11 mouse cellular contexts compared by ENCODE assay signal in the genomic region with DNA sequence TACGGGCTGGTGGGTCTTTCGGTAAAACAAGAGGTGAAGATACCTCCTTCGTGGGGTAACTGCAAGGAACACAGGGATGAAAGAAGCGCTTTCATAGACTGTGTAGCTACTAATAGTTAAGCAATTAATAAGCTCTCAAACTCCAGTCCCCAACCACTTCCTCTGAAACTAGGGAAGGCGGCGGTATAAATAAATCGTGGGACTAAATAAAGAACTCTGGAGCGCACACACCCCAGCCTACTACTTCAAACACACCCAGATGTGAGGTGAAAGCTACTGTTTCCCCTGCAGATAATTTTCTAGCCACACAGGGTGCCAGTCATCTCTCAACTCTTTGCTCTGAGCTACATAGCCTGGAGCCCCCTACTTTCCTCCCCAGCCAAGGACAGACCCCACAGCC. TPM values are rescaled to one million over a fixed set of nuclear protein-coding genes. Genes with fewer than 3 reads are reported as not detected.
DNase-seq lines count a peak whose midpoint lies in the region; ATAC-seq lines count a peak whose summit lies in the region.
"Had no signal": no experiment of that assay in that cellular context is flagged by ENCODE, and none has a peak within 500 bp of the region (broad histone marks: within the 10 kb centered on the region; RNA-seq: fewer than 3 reads in every experiment).

No protein-coding gene starts in this region.

- no peaks in the 10 kb centered on the region for H3K9me3 ChIP-seq in heart, embryonic 16.5 days (replicated peaks; ENCODE audit: control insufficient read depth, low read length)
- H3K9me3 ChIP-seq in midbrain, embryonic 12.5 days, result no peaks in the 10 kb centered on the region

- H3K36me3 ChIP-seq in heart, embryonic 16.5 days (ENCODE audit: control insufficient read depth, insufficient read depth), result 0 out of 2 replicates have a peak, but pooled peaks cover 7% of the 10 kb centered on the region
- H3K36me3 ChIP-seq in midbrain, embryonic 12.5 days, result peaks cover 30% of the 10 kb centered on the region

- H3K4me3 ChIP-seq in heart, embryonic 16.5 days (ENCODE audit: low read length), result no peak overlapping the region
- peak overlapping the region; percentile 24 for H3K4me3 ChIP-seq in midbrain, embryonic 12.5 days

- H3K27ac ChIP-seq in heart, embryonic 16.5 days (ENCODE audit: low read length), result peak overlapping the region; percentile 19
- peak overlapping the region; percentile 99 for H3K27ac ChIP-seq in midbrain, embryonic 12.5 days (replicated peaks)

- H3K27me3 ChIP-seq in heart, embryonic 16.5 days (ENCODE audit: control insufficient read depth, insufficient read depth, low read length), result no peaks in the 10 kb centered on the region
- no peaks in the 10 kb centered on the region for H3K27me3 ChIP-seq in midbrain, embryonic 12.5 days

- peaks cover 20% of the 10 kb centered on the region for H3K4me1 ChIP-seq in heart, embryonic 16.5 days (ENCODE audit: control insufficient read depth, insufficient read depth, low read length)
- peaks cover 90% of the 10 kb centered on the region for H3K4me1 ChIP-seq in midbrain, embryonic 12.5 days

- ATAC-seq in heart, embryonic 16.5 days (replicated peaks; ENCODE audit: extremely low read depth, insufficient read depth, low FRiP score), result no peak
- ATAC-seq in activated CD4-positive, CD25-positive, alpha-beta regulatory T cell, adult 4 months, result peak; percentile 13
- ATAC-seq in granulocyte monocyte progenitor cell, adult 5-6 weeks (replicated peaks; ENCODE audit: poor library complexity, severe bottlenecking), result peak; percentile 72
- no peak for ATAC-seq in midbrain, embryonic 12.5 days (ENCODE audit: low FRiP score, low read depth)

- H3K9ac ChIP-seq in heart, embryonic 16.5 days (ENCODE audit: low read length), result 0 out of 2 replicates have a peak overlapping the region, but pooled peaks have one; percentile 0
- H3K9ac ChIP-seq in midbrain, embryonic 12.5 days (replicated peaks), result peak overlapping the region; percentile 55

- intact Hi-C loops in heart, postnatal 14 days (cut with DNase I), result no loop called here

- 51% methylated on average over 8 of the region's 8 CpGs for WGBS in heart, embryonic 16.5 days
- 53% methylated on average over 8 of the region's 8 CpGs for WGBS in midbrain, embryonic 12.5 days

- peak overlapping the region; percentile 44 for H3K4me2 ChIP-seq in heart, embryonic 16.5 days (ENCODE audit: low read depth, low read length)
- H3K4me2 ChIP-seq in midbrain, embryonic 12.5 days (replicated peaks), result peak overlapping the region; percentile 54

- no peak for DNase-seq in heart, postnatal 14 days
- DNase-seq in cerebellum, postnatal 14 days, result no peak
- DNase-seq in MN1 (ENCODE audit: low spot score), result no peak
- no peak for DNase-seq in kidney, adult 9 months

RNA-seq across cellular contexts. Expression of gene Vangl2, which starts 12.2 kb away (rescaled TPM):
- polyA plus RNA-seq in heart, embryonic 16.5 days (2015; fragmentation: Nextera tagmentation; extraction: Ambion mirVana), result 7.3 and 7.5 TPM in 2 replicates
- 1 to 10 TPM; 4.3 to 5.9 TPM for total RNA-seq in heart, postnatal 14 days (2021)
- polyA plus RNA-seq in activated CD4-positive, CD25-positive, alpha-beta regulatory T cell, adult 4 months (2017; shearing (Covaris generic)), result 1 to 10 TPM in 1 of 2 experiments, under 1 TPM in 1; 0.62 to 1.0 TPM
- 3.0 and 6.3 TPM in 2 replicates for total RNA-seq in granulocyte monocyte progenitor cell, adult 5-6 weeks (2014; fragmentation: Nextera tagmentation)
- 1.5 and 2.5 TPM in 2 replicates for total RNA-seq in granulocyte monocyte progenitor cell, adult 5-6 weeks (2017)
- 56.9 and 60.9 TPM in 2 replicates for polyA plus RNA-seq in midbrain, embryonic 12.5 days (2016; fragmentation: Nextera tagmentation; extraction: Ambion mirVana)

RNA-seq across cellular contexts. Expression of gene Nhlh1, which starts 41.3 kb away (rescaled TPM):
- polyA plus RNA-seq in heart, embryonic 16.5 days (2015; fragmentation: Nextera tagmentation; extraction: Ambion mirVana), result not detected in 2 replicates
- total RNA-seq in heart, postnatal 14 days (2021), result not detected
- polyA plus RNA-seq in activated CD4-positive, CD25-positive, alpha-beta regulatory T cell, adult 4 months (2017; shearing (Covaris generic)), result not detected
- total RNA-seq in granulocyte monocyte progenitor cell, adult 5-6 weeks (2014; fragmentation: Nextera tagmentation), result not detected in 2 replicates
- not detected in 2 replicates for total RNA-seq in granulocyte monocyte progenitor cell, adult 5-6 weeks (2017)
- 11.1 and 11.5 TPM in 2 replicates for polyA plus RNA-seq in midbrain, embryonic 12.5 days (2016; fragmentation: Nextera tagmentation; extraction: Ambion mirVana)
- total RNA-seq: hematopoietic stem cell, adult 5-6 weeks; liver, adult 2 months had no signal
- polyA plus RNA-seq: C2C12; liver, adult 2 months had no signal

Comparison
In these comparisons a context has a peak if more than half of its experiments do, and no peak if none do; other contexts are left out.
1. ATAC-seq: peak in activated CD4-positive, CD25-positive, alpha-beta regulatory T cell, adult 4 months (single experiment) and granulocyte monocyte progenitor cell, adult 5-6 weeks (single experiment); none in heart, embryonic 16.5 days (single experiment) and midbrain, embryonic 12.5 days (single experiment).
2. RNA of gene Nhlh1, which starts 41.3 kb away (polyA plus RNA-seq): 11.1 to 11.5 TPM in midbrain, embryonic 12.5 days; not detected in heart, embryonic 16.5 days and not detected in activated CD4-positive, CD25-positive, alpha-beta regulatory T cell, adult 4 months; every median in the first group is over 10 times any median in the second.